8 mouse cellular contexts compared by ENCODE assay signal in genomic region chr7:16308555-16309317, GRCm38 (mm10). TPM values are rescaled to one million over a fixed set of nuclear protein-coding genes. Genes with fewer than 3 reads are reported as not detected.
DNase-seq lines count a peak whose midpoint lies in the region; ATAC-seq and TF ChIP-seq lines count a peak whose summit lies in the region.

No protein-coding gene starts in this region.

- H3K27me3 ChIP-seq in lung, embryonic 14.5 days (ENCODE audit: insufficient read depth, low read length), result peaks cover 12% of the 10 kb centered on the region
- H3K27me3 ChIP-seq in hindbrain, embryonic 10.5 days (ENCODE audit: insufficient read depth, poor library complexity, severe bottlenecking), result no peaks in the 10 kb centered on the region
- peaks cover 17% of the 10 kb centered on the region for H3K27me3 ChIP-seq in liver, embryonic 16.5 days (ENCODE audit: control insufficient read depth, insufficient read depth, low read depth, low read length)
- no peaks in the 10 kb centered on the region for H3K27me3 ChIP-seq in stomach, embryonic 16.5 days (ENCODE audit: control insufficient read depth, insufficient read depth, low read length)

- peaks cover 17% of the 10 kb centered on the region for H3K4me1 ChIP-seq in lung, embryonic 14.5 days (ENCODE audit: insufficient read depth)
- H3K4me1 ChIP-seq in hindbrain, embryonic 10.5 days (replicated peaks), result peaks cover 54% of the 10 kb centered on the region
- H3K4me1 ChIP-seq in liver, embryonic 16.5 days (ENCODE audit: control insufficient read depth, low read depth, low read length), result peaks cover 52% of the 10 kb centered on the region
- peaks cover 32% of the 10 kb centered on the region for H3K4me1 ChIP-seq in stomach, embryonic 16.5 days (ENCODE audit: control insufficient read depth, insufficient read depth, low read length)

- intact Hi-C loops in left cerebral cortex, postnatal 10 days (cut with DNase I), result no loop called here

- 27% methylated on average over 16 of the region's 16 CpGs for WGBS in lung, embryonic 14.5 days
- WGBS in hindbrain, embryonic 10.5 days, result 42% methylated on average over 16 of the region's 16 CpGs
- WGBS in liver, embryonic 16.5 days (ENCODE audit: insufficient replicate concordance), result 26% methylated on average over 16 of the region's 16 CpGs
- WGBS in stomach, embryonic 16.5 days, result 25% methylated on average over 16 of the region's 16 CpGs

- no peak for TF ChIP-seq CTCF in lung, embryonic 14.5 days (IDR thresholded peaks at IDR 0.05; ENCODE audit: low read depth)

- H3K36me3 ChIP-seq in lung, embryonic 14.5 days (ENCODE audit: insufficient read depth), result no peaks in the 10 kb centered on the region
- no peaks in the 10 kb centered on the region for H3K36me3 ChIP-seq in hindbrain, embryonic 10.5 days
- H3K36me3 ChIP-seq in liver, embryonic 16.5 days (ENCODE audit: control insufficient read depth, insufficient read depth), result no peaks in the 10 kb centered on the region
- H3K36me3 ChIP-seq in stomach, embryonic 16.5 days (ENCODE audit: control insufficient read depth, insufficient read depth, low read length), result no peaks in the 10 kb centered on the region

- peak overlapping the region; percentile 59 for H3K4me3 ChIP-seq in lung, embryonic 14.5 days (ENCODE audit: low read depth, low read length)
- H3K4me3 ChIP-seq in hindbrain, embryonic 10.5 days, result peak overlapping the region; percentile 95
- peak overlapping the region; percentile 98 for H3K4me3 ChIP-seq in liver, embryonic 16.5 days (ENCODE audit: low read depth, low read length)
- peak overlapping the region; percentile 78 for H3K4me3 ChIP-seq in stomach, embryonic 16.5 days (replicated peaks; ENCODE audit: low read length)

- peak overlapping the region; percentile 51 for H3K9ac ChIP-seq in lung, embryonic 14.5 days
- peak overlapping the region; percentile 97 for H3K9ac ChIP-seq in liver, embryonic 16.5 days (ENCODE audit: low read depth, low read length)
- peak overlapping the region; percentile 78 for H3K9ac ChIP-seq in stomach, embryonic 16.5 days (ENCODE audit: low read length)

- ATAC-seq in lung, embryonic 14.5 days (ENCODE audit: insufficient read depth), result no peak
- ATAC-seq in liver, embryonic 16.5 days (ENCODE audit: low read depth), result no peak
- no peak for ATAC-seq in stomach, embryonic 16.5 days (ENCODE audit: insufficient read depth, low FRiP score)

- no peaks in the 10 kb centered on the region for H3K9me3 ChIP-seq in lung, embryonic 14.5 days (ENCODE audit: low read depth, low read length)
- no peaks in the 10 kb centered on the region for H3K9me3 ChIP-seq in hindbrain, embryonic 10.5 days
- H3K9me3 ChIP-seq in liver, embryonic 16.5 days (replicated peaks; ENCODE audit: control insufficient read depth, low read length), result no peaks in the 10 kb centered on the region
- no peaks in the 10 kb centered on the region for H3K9me3 ChIP-seq in stomach, embryonic 16.5 days (replicated peaks; ENCODE audit: control insufficient read depth, low read length)

- H3K4me2 ChIP-seq in lung, embryonic 14.5 days, result peak overlapping the region; percentile 100
- H3K4me2 ChIP-seq in liver, embryonic 16.5 days (ENCODE audit: low read depth, low read length), result peak overlapping the region; percentile 100
- peak overlapping the region; percentile 100 for H3K4me2 ChIP-seq in stomach, embryonic 16.5 days (ENCODE audit: low read depth, low read length)

- peak overlapping the region; percentile 65; the same call in 1 of the 2 replicates for H3K27ac ChIP-seq in lung, embryonic 14.5 days (ENCODE audit: low read depth)
- H3K27ac ChIP-seq in hindbrain, embryonic 10.5 days, result peak overlapping the region; percentile 100
- peak overlapping the region; percentile 98 for H3K27ac ChIP-seq in liver, embryonic 16.5 days (ENCODE audit: low read length)
- H3K27ac ChIP-seq in stomach, embryonic 16.5 days (ENCODE audit: low read length), result peak overlapping the region; percentile 59

- DNase-seq in lung, embryonic 14.5 days, result no peak
- DNase-seq in lung, postnatal 25 days (ENCODE audit: low spot score), result no peak
- DNase-seq in c-Kit-positive CD71-negative TER-119-negative erythroid progenitor cells, embryonic 14.5 days (ENCODE audit: low read depth), result peak; percentile 32
- no peak for DNase-seq in hindbrain, embryonic 10.5 days (ENCODE audit: low spot score)
- no peak for DNase-seq in left cerebral cortex, postnatal 10 days (ENCODE audit: extremely low spot score in 1 of 2, low spot score in 2 of 2)
- no peak for DNase-seq in retina, embryonic 14.5 days (ENCODE audit: low spot score)

RNA-seq across cellular contexts. Expression of gene Bbc3, which starts 0.5 kb away (rescaled TPM):
- 4.9 and 6.4 TPM in 2 replicates for polyA plus RNA-seq in lung, embryonic 14.5 days (2014; fragmentation: Nextera tagmentation; extraction: Ambion mirVana)
- 17.6 and 19.1 TPM in 2 replicates for polyA plus RNA-seq in hindbrain, embryonic 10.5 days (2016; fragmentation: Nextera tagmentation; extraction: Ambion mirVana)
- 3.0 and 4.1 TPM in 2 replicates for polyA plus RNA-seq in liver, embryonic 16.5 days (2015; fragmentation: Nextera tagmentation; extraction: Ambion mirVana)
- polyA plus RNA-seq in stomach, embryonic 16.5 days (2015; fragmentation: Nextera tagmentation; extraction: Ambion mirVana), result 3.7 and 4.1 TPM in 2 replicates
- total RNA-seq in left cerebral cortex, postnatal 10 days (2021), result 10 to 100 TPM; 30.1 to 34.6 TPM

RNA-seq across cellular contexts. Expression of gene Ccdc9, which starts 22.1 kb away (rescaled TPM):
- 17.7 and 22.7 TPM in 2 replicates for polyA plus RNA-seq in lung, embryonic 14.5 days (2014; fragmentation: Nextera tagmentation; extraction: Ambion mirVana)
- 32.2 and 37.4 TPM in 2 replicates for polyA plus RNA-seq in hindbrain, embryonic 10.5 days (2016; fragmentation: Nextera tagmentation; extraction: Ambion mirVana)
- 9.0 and 10.9 TPM in 2 replicates for polyA plus RNA-seq in liver, embryonic 16.5 days (2015; fragmentation: Nextera tagmentation; extraction: Ambion mirVana)
- 16.7 and 18.8 TPM in 2 replicates for polyA plus RNA-seq in stomach, embryonic 16.5 days (2015; fragmentation: Nextera tagmentation; extraction: Ambion mirVana)
- total RNA-seq in left cerebral cortex, postnatal 10 days (2021), result 10 to 100 TPM; 85.5 to 89.0 TPM

RNA-seq across cellular contexts. Expression of gene Inafm1, which starts 35.3 kb away (rescaled TPM):
- 14.3 and 14.5 TPM in 2 replicates for polyA plus RNA-seq in lung, embryonic 14.5 days (2014; fragmentation: Nextera tagmentation; extraction: Ambion mirVana)
- 7.7 and 13.0 TPM in 2 replicates for polyA plus RNA-seq in hindbrain, embryonic 10.5 days (2016; fragmentation: Nextera tagmentation; extraction: Ambion mirVana)
- polyA plus RNA-seq in liver, embryonic 16.5 days (2015; fragmentation: Nextera tagmentation; extraction: Ambion mirVana), result 3.5 and 4.4 TPM in 2 replicates
- 11.8 and 12.8 TPM in 2 replicates for polyA plus RNA-seq in stomach, embryonic 16.5 days (2015; fragmentation: Nextera tagmentation; extraction: Ambion mirVana)
- total RNA-seq in left cerebral cortex, postnatal 10 days (2021), result 10 to 100 TPM; 33.0 to 35.6 TPM

RNA-seq across cellular contexts. Expression of gene C5ar1, which starts 49.4 kb away (rescaled TPM):
- polyA plus RNA-seq in lung, embryonic 14.5 days (2014; fragmentation: Nextera tagmentation; extraction: Ambion mirVana), result 1.7 and 2.0 TPM in 2 replicates
- 0.96 and 0.97 TPM in 2 replicates for polyA plus RNA-seq in hindbrain, embryonic 10.5 days (2016; fragmentation: Nextera tagmentation; extraction: Ambion mirVana)
- polyA plus RNA-seq in liver, embryonic 16.5 days (2015; fragmentation: Nextera tagmentation; extraction: Ambion mirVana), result 4.0 and 4.6 TPM in 2 replicates
- 4.6 and 4.8 TPM in 2 replicates for polyA plus RNA-seq in stomach, embryonic 16.5 days (2015; fragmentation: Nextera tagmentation; extraction: Ambion mirVana)
- total RNA-seq in left cerebral cortex, postnatal 10 days (2021), result under 1 TPM; 0.71 to 0.83 TPM
